Mouse (Mus musculus) bone marrow macrophage, adult 2 months (primary cell): Measurements from ENCODE around the gene Fam234b.

Experiments
- CTCF ChIP-seq: IDR thresholded peaks from 2 replicates; pipeline ENCODE4 v1.5.1; 2012; ENCODE audit warnings: low read depth, mild to moderate bottlenecking, low read length, moderate library complexity
- POLR2A ChIP-seq: IDR thresholded peaks from 2 replicates; pipeline ENCODE4 v1.6.1; 2012; ENCODE audit warnings: mild to moderate bottlenecking, low read depth, low read length, borderline replicate concordance

DNA sequence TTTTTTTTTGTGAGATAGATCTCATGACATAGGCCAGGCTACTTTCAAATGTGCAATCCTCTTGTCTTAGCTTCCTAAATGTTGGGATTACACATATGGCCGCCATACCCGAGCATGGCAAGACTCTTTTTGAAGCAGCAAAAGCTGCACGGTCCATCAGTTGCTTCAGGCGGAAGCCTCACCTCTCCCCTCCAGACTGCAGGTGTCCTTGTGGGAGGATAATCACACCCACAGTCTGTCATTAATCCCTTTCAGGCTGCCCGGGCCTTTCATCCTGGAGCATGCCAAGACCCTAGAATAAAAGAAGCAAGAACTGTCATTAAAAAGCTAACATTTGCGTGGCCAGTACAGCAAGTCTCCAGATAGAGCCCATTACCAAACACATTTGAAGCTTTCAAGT lies 71.8 kb downstream of the Fam234b start:
- no peak for TF ChIP-seq CTCF
- TF ChIP-seq POLR2A, result no peak
